Mouse (Mus musculus): Measurements from ENCODE around the gene Plekhh2. TPM values are rescaled to one million over a fixed set of nuclear protein-coding genes. Genes with fewer than 3 reads are reported as not detected.

The Plekhh2 gene
- polyA plus RNA-seq, 1 experiment from 2014 or later: 12.7 TPM

GRCm38 (mm10) chr17:84600051-84600983, 88.6 kb downstream of the Plekhh2 start:
- no peak for ATAC-seq (replicated peaks; ENCODE audit: low FRiP score, low TSS enrichment, low read depth)
- H3K27me3 ChIP-seq (replicated peaks; ENCODE audit: control insufficient read depth, insufficient read depth, low read length): no peaks in the 10 kb centered on the region
- H3K4me3 ChIP-seq (ENCODE audit: low read depth, low read length): no peak overlapping the region
- WGBS: 71% methylated on average over 9 of the region's 9 CpGs
- peaks cover 43% of the 10 kb centered on the region for H3K36me3 ChIP-seq (ENCODE audit: control insufficient read depth, insufficient read depth, low read length)
- peaks cover 4% of the 10 kb centered on the region; the same call in 1 of the 2 replicates for H3K4me1 ChIP-seq (replicated peaks; ENCODE audit: control insufficient read depth, insufficient read depth, low read length)
- no peak overlapping the region for H3K27ac ChIP-seq (ENCODE audit: low read depth)
- DNase-seq (ENCODE audit: low spot score): no peak
- H3K4me2 ChIP-seq (ENCODE audit: low read length): no peak overlapping the region
- H3K9me3 ChIP-seq (ENCODE audit: control insufficient read depth, low read length): no peaks in the 10 kb centered on the region
- no peak overlapping the region for H3K9ac ChIP-seq (ENCODE audit: low read length)

DNA sequence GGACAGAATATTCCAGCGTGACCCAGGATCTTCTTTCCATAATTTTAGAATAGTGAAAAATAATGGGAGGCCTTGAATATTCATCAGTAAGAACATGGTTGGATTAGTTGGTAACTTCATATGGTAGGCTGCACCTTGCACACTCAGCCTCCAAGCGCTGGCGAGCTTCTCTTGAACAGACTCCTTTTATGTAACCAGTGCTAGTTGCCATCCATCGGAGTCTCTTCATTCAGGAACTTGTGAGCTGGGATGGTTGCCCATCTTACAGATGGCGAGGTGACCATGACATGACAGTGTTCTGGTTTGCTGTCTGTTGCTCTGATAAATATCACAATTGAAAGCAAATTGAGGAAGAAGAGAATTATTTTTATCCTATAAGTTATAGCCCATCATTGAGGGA, 90.1 kb downstream of the Plekhh2 start:
- Histone ChIP-seq H3K4me1 (replicated peaks; ENCODE audit: control insufficient read depth, insufficient read depth, low read length) (no peaks in the 10 kb centered on the region), H3K27ac (ENCODE audit: low read depth) (no peak overlapping the region), H3K9ac (ENCODE audit: low read length) (no peak overlapping the region), H3K9me3 (ENCODE audit: control insufficient read depth, low read length) (no peaks in the 10 kb centered on the region), H3K4me2 (ENCODE audit: low read length) (no peak overlapping the region), H3K36me3 (ENCODE audit: control insufficient read depth, insufficient read depth, low read length) (peaks cover 45% of the 10 kb centered on the region), H3K27me3 (replicated peaks; ENCODE audit: control insufficient read depth, insufficient read depth, low read length) (no peaks in the 10 kb centered on the region), H3K4me3 (ENCODE audit: low read depth, low read length) (no peak overlapping the region)
- DNase-seq (ENCODE audit: low spot score) (no peak), ATAC-seq (replicated peaks; ENCODE audit: low FRiP score, low TSS enrichment, low read depth) (no peak)
- 94% methylated on average over 5 of the region's 5 CpGs for WGBS

- ATAC-seq (replicated peaks; ENCODE audit: low FRiP score, low TSS enrichment, low read depth): no peak
- Histone ChIP-seq H3K27ac (ENCODE audit: low read depth) (0 out of 2 replicates have a peak overlapping the region, but pooled peaks have one; percentile 11), H3K27me3 (replicated peaks; ENCODE audit: control insufficient read depth, insufficient read depth, low read length) (no peaks in the 10 kb centered on the region), H3K4me3 (ENCODE audit: low read depth, low read length) (no peak overlapping the region), H3K4me1 (replicated peaks; ENCODE audit: control insufficient read depth, insufficient read depth, low read length) (no peaks in the 10 kb centered on the region), H3K9ac (ENCODE audit: low read length) (no peak overlapping the region), H3K9me3 (ENCODE audit: control insufficient read depth, low read length) (no peaks in the 10 kb centered on the region), H3K4me2 (ENCODE audit: low read length) (no peak overlapping the region), H3K36me3 (ENCODE audit: control insufficient read depth, insufficient read depth, low read length) (peaks cover 51% of the 10 kb centered on the region)
- 35% methylated on average over 9 of the region's 9 CpGs for WGBS
- no peak for DNase-seq (ENCODE audit: low spot score)
Observed at GRCm38 (mm10) chr17:84603202-84603627, 91.5 kb downstream of the Plekhh2 start.

- ATAC-seq (replicated peaks; ENCODE audit: low FRiP score, low TSS enrichment, low read depth) (no peak), DNase-seq (ENCODE audit: low spot score) (no peak)
- H3K27ac ChIP-seq (ENCODE audit: low read depth): no peak overlapping the region
- H3K4me3 ChIP-seq (ENCODE audit: low read depth, low read length): no peak overlapping the region
- H3K9me3 ChIP-seq (ENCODE audit: control insufficient read depth, low read length): no peaks in the 10 kb centered on the region
- peaks cover 51% of the 10 kb centered on the region for H3K36me3 ChIP-seq (ENCODE audit: control insufficient read depth, insufficient read depth, low read length)
- 92% methylated on average over 10 of the region's 10 CpGs for WGBS
- H3K27me3 ChIP-seq (replicated peaks; ENCODE audit: control insufficient read depth, insufficient read depth, low read length): no peaks in the 10 kb centered on the region
- H3K9ac ChIP-seq (ENCODE audit: low read length): no peak overlapping the region
- H3K4me1 ChIP-seq (replicated peaks; ENCODE audit: control insufficient read depth, insufficient read depth, low read length): no peaks in the 10 kb centered on the region
- no peak overlapping the region for H3K4me2 ChIP-seq (ENCODE audit: low read length)
Observed at GRCm38 (mm10) chr17:84603709-84604420, 92.2 kb downstream of the Plekhh2 start.

DNA sequence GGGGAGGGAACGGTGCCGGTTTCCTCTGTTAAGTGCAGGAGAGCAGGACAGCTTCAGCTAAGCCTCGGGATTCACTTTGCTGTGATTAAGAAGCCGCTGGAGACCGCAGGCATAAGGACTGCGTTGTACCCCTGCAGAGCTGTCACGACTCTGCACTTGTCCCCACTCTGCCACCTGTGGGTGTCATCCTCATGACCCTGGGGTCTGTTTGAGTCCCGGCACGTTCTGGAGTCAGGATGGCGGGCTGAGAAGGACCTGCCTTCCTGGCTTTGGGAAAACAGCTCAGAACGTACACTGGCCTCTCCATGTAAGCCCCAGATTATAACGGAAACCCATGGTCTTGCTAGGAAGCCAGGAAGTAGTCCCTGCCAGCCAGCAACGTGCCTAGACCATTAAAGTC, 95.3 kb downstream of the Plekhh2 start:
- ATAC-seq (replicated peaks; ENCODE audit: low FRiP score, low TSS enrichment, low read depth) (no peak; the same call in 1 of the 2 replicates), DNase-seq (ENCODE audit: low spot score) (peak; percentile 50)
- no peak overlapping the region for H3K9ac ChIP-seq (ENCODE audit: low read length)
- H3K4me1 ChIP-seq (replicated peaks; ENCODE audit: control insufficient read depth, insufficient read depth, low read length): no peaks in the 10 kb centered on the region
- no peak overlapping the region for H3K4me2 ChIP-seq (ENCODE audit: low read length)
- 54% methylated on average over 13 of the region's 13 CpGs for WGBS
- H3K27me3 ChIP-seq (replicated peaks; ENCODE audit: control insufficient read depth, insufficient read depth, low read length): no peaks in the 10 kb centered on the region
- no peak overlapping the region for H3K27ac ChIP-seq (ENCODE audit: low read depth)
- no peaks in the 10 kb centered on the region for H3K9me3 ChIP-seq (ENCODE audit: control insufficient read depth, low read length)
- peaks cover 46% of the 10 kb centered on the region for H3K36me3 ChIP-seq (ENCODE audit: control insufficient read depth, insufficient read depth, low read length)
- H3K4me3 ChIP-seq (ENCODE audit: low read depth, low read length): no peak overlapping the region

DNA sequence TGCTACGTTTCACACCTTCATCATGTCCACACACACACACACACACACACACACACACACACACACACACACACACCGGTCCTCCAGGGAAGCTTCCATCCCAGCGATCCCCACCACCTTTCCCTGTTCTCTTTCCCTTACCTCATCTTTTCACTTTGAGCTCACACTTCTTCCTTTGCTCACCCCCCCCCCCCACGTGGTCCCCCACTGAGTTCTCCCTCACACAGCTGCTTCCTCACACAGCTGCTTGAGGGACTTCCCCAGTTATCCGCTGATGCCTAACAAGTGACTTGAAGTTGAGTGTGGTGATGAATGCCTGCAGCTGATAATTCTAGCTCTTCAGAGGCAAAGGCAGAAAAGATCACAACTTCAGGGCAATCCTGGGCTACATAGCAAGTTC, 95.9 kb downstream of the Plekhh2 start:
- H3K4me2 ChIP-seq (ENCODE audit: low read length): no peak overlapping the region
- DNase-seq (ENCODE audit: low spot score) (peak; percentile 12), ATAC-seq (replicated peaks; ENCODE audit: low FRiP score, low TSS enrichment, low read depth) (no peak)
- H3K27me3 ChIP-seq (replicated peaks; ENCODE audit: control insufficient read depth, insufficient read depth, low read length): no peaks in the 10 kb centered on the region
- H3K9ac ChIP-seq (ENCODE audit: low read length): no peak overlapping the region
- H3K4me1 ChIP-seq (replicated peaks; ENCODE audit: control insufficient read depth, insufficient read depth, low read length): no peaks in the 10 kb centered on the region
- H3K4me3 ChIP-seq (ENCODE audit: low read depth, low read length): no peak overlapping the region
- H3K9me3 ChIP-seq (ENCODE audit: control insufficient read depth, low read length): no peaks in the 10 kb centered on the region
- peaks cover 45% of the 10 kb centered on the region for H3K36me3 ChIP-seq (ENCODE audit: control insufficient read depth, insufficient read depth, low read length)
- H3K27ac ChIP-seq (ENCODE audit: low read depth): no peak overlapping the region
- 65% methylated on average over 5 of the region's 5 CpGs for WGBS

- Histone ChIP-seq H3K27me3 (replicated peaks; ENCODE audit: control insufficient read depth, insufficient read depth, low read length) (no peaks in the 10 kb centered on the region), H3K36me3 (ENCODE audit: control insufficient read depth, insufficient read depth, low read length) (peaks cover 50% of the 10 kb centered on the region), H3K9me3 (ENCODE audit: control insufficient read depth, low read length) (no peaks in the 10 kb centered on the region), H3K4me2 (ENCODE audit: low read length) (no peak overlapping the region), H3K9ac (ENCODE audit: low read length) (no peak overlapping the region), H3K4me3 (ENCODE audit: low read depth, low read length) (no peak overlapping the region), H3K27ac (ENCODE audit: low read depth) (no peak overlapping the region), H3K4me1 (replicated peaks; ENCODE audit: control insufficient read depth, insufficient read depth, low read length) (no peaks in the 10 kb centered on the region)
- peak; percentile 47 for DNase-seq (ENCODE audit: low spot score)
- no peak for ATAC-seq (replicated peaks; ENCODE audit: low FRiP score, low TSS enrichment, low read depth)
- 70% methylated on average over 4 of the region's 4 CpGs for WGBS
Observed at GRCm38 (mm10) chr17:84608606-84609005, 96.9 kb downstream of the Plekhh2 start.

GRCm38 (mm10) chr17:84611500-84611899, 99.8 kb downstream of the Plekhh2 start:
- H3K36me3 ChIP-seq (ENCODE audit: control insufficient read depth, insufficient read depth, low read length): peaks cover 52% of the 10 kb centered on the region
- no peak for ATAC-seq (replicated peaks; ENCODE audit: low FRiP score, low TSS enrichment, low read depth)

More at GRCm38 (mm10) chr17:84611500-84611899, 99.8 kb downstream of the Plekhh2 start:
- peak; percentile 40 for DNase-seq (ENCODE audit: low spot score)
- Histone ChIP-seq H3K27ac (ENCODE audit: low read depth) (no peak overlapping the region), H3K4me3 (ENCODE audit: low read depth, low read length) (no peak overlapping the region), H3K4me1 (replicated peaks; ENCODE audit: control insufficient read depth, insufficient read depth, low read length) (no peaks in the 10 kb centered on the region), H3K27me3 (replicated peaks; ENCODE audit: control insufficient read depth, insufficient read depth, low read length) (no peaks in the 10 kb centered on the region), H3K4me2 (ENCODE audit: low read length) (no peak overlapping the region), H3K9me3 (ENCODE audit: control insufficient read depth, low read length) (no peaks in the 10 kb centered on the region), H3K9ac (ENCODE audit: low read length) (no peak overlapping the region)
- 85% methylated on average over 9 of the region's 9 CpGs for WGBS
